Mouse (Mus musculus): ENCODE measurements around the gene Adarb1. TPM values are rescaled to one million over a fixed set of nuclear protein-coding genes. Genes with fewer than 3 reads are reported as not detected.
"Not testable (repeated sequence)": the region's sequence is repeated elsewhere in the genome, so short reads cannot be mapped to it uniquely, and the experiment has no call there.

Gene Adarb1
- total RNA-seq, 2 experiments from 2014 or later: 64.3 to 70.4 TPM

DNA sequence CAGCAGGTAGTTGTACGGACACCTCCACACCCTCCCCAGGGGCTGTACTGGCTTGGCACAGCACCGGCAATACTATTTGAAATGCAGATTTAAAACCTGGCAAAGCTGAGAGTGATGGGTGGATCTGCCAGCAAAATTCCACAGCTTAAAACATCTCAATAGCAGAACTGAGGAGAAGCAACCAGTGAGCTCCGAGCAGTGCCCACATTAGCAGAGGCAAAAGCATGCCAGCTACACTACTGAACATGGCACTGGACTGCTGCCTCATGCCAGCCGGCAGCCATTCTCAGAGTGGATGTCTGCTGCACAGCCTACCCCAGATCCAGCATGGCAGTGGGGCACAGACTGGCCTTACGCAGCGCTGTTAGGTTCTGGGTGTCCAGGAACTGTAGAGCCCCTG, 93.4 kb downstream of the Adarb1 start:
- intact Hi-C loops (cut with DNase I): no loop called here
- DNase-seq: peak; percentile 43

DNA sequence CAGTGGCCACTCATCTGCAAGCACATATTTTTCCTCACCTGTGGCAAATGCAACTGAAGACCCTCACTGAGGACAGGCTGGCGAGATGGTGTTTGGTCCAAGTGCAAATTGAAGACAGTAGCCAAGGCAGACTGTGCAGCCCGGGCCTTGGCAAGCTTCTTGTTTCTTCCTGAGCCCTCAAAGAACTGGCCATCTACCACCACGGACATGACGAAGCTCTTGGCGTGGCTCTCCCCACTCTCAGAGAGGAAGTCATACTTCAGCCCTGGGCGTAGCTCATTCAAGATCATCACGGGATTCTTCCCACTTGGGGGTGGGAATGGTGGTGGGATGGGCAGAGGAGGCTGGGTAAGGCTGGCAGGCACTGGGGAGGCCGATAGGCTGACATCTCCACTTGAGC, 96.5 kb downstream of the Adarb1 start:
- intact Hi-C loops (cut with DNase I): no loop called here
- no peak for DNase-seq

- intact Hi-C loops (cut with DNase I): no loop called here
- DNase-seq: no peak
Measured at GRCm38 (mm10) chr10:77321001-77321400, 97.1 kb downstream of the Adarb1 start.

DNA sequence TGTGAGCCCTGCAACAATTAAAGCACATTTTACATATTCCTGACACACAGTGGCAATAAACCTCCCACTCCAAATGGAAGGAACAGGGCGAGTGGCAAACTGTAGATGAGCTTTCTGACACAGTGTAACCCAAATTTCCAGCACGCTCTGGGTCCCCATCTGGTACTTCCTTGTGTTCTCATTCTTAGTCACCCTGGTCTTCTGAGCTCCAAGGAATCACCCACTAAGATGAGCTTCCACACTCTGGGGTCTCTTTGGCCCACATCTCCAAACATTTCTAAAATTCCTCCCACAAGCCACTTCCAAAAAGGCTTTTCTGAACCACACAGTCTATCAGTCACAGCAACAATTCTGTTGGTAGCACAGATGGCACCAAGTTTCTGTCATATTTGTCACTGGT, 102.4 kb downstream of the Adarb1 start:
- no peak for DNase-seq
- intact Hi-C loops (cut with DNase I): no loop called here

DNA sequence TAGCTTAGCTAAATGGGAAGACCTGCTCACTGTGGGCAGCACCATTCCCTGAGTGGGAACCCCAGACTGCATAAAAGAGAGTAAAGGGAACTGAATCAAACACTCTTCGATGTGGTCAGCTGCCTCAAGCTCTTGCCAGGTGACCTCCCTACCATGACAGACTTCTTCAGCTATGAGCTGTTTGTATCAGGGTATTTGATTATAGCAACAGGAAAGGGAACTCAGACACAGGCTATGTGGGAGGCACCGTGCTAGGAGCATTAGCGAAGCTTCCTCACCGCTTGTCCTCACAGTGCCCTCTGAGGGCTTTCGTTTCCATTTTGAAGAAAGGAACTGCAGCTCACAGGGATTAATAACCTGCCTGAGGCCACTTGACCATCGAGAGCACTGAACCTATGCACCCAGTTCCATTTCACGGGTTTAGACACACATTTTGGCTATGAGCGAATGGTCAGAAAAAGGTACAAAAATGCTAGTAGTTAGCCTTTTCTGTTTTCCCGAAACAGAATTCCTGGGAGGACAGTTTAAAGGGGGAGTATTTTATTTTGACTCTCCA, 103.3 kb downstream of the Adarb1 start:
- intact Hi-C loops (cut with DNase I): no loop called here
- DNase-seq: no peak

DNA sequence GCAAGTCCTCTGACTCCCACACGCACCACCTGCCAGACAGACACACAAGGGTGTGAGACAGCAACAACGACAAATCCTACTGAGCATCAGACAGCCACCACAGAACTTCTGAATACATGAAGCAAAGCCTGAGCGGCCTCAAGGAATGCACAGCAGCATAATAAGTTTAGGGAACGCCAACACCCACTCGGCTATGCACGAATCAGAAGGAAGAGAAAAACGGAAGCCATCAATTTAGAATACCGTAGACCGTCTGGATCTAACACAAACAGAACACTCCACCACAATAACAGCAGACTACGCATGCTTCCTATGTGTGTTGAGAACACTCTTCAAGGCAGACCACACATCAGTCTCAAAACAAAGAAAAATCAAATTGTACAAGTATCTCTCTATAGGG, 109.1 kb downstream of the Adarb1 start:
- intact Hi-C loops (cut with DNase I): no loop called here
- DNase-seq: no peak

GRCm38 (mm10) chr10:77305766-77306165, 112.3 kb downstream of the Adarb1 start:
- no peak for DNase-seq
- intact Hi-C loops (cut with DNase I): no loop called here

DNA sequence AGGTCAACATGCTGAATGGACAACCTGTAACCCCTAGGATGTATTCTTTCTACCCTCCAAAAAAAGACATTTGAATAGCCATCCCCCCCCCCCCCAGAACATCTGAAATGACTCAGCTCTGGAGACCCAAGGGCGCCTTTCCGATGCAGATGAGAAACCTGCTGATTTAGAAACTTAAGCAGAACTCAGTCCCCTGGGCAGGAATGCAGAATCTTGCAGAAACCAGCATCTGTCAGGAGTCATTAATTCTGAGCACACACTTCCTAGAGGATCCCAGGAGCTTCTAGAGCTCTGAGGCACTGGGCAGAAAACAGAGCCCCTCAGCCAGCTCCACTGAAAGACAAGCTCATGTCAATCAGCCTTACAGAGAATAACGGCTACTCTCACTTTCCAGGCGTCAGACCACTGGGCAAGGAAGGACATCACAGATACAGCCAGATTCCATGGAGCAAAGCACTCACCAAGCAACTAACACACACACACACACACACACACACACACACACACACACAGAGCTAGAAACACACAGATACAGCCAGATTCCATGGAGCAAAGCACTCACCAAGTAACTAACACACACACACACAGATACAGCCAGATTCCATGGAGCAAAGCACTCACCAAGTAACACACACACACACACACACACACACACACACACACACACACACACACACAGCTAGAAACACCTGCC, 113.1 kb downstream of the Adarb1 start:
- DNase-seq: no peak
- intact Hi-C loops (cut with DNase I): no loop called here

DNA sequence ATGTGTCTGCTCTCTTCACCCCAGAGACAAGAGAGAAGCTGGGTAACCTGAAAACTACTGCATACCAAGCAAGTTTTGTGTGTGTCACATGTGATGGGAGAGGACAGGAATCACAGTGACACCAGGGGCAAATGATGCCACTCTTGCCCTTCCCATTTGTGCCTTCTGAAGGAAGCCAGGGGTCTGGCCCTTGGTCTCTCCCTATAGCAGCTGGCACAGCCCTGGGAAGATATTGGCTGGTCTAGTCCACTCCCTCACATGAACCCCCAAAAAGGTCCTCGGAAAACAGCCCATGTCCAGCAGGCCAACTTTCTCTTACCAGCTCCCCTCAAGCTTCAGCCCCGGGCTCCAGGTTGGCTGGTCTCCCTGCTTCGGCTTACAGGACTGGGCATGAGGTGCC, 113.7 kb downstream of the Adarb1 start:
- no peak for DNase-seq
- intact Hi-C loops (cut with DNase I): no loop called here

DNA sequence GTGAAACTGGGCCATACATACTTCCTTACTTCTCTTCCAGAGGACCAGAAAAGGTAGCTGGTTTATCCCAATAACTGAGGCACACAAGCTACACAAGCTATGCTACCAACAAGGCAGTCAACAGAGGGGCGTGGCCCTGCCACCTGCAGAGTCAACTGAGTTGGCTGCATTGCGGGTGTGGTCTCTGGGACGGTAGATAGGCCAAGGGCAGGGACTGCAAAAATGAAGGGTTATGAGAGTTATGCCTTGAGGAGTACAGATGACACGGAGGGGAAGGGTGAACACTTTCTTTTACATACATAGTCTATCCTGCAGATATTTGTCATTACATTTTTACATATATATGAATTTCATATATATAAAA, 117.2 kb downstream of the Adarb1 start:
- intact Hi-C loops (cut with DNase I): no loop called here
- no peak for DNase-seq

- DNase-seq: no peak
- intact Hi-C loops (cut with DNase I): no loop called here
Measured at GRCm38 (mm10) chr10:77300237-77300933, 117.7 kb downstream of the Adarb1 start.

- DNase-seq: no peak
- intact Hi-C loops (cut with DNase I): no loop called here
Measured at GRCm38 (mm10) chr10:77299194-77299593, 118.9 kb downstream of the Adarb1 start.

GRCm38 (mm10) chr10:77298621-77299020, 119.4 kb downstream of the Adarb1 start:
- intact Hi-C loops (cut with DNase I): no loop called here
- DNase-seq: no peak

GRCm38 (mm10) chr10:77294691-77295090, 123.4 kb downstream of the Adarb1 start:
- intact Hi-C loops (cut with DNase I): no loop called here
- peak; percentile 53 for DNase-seq

DNA sequence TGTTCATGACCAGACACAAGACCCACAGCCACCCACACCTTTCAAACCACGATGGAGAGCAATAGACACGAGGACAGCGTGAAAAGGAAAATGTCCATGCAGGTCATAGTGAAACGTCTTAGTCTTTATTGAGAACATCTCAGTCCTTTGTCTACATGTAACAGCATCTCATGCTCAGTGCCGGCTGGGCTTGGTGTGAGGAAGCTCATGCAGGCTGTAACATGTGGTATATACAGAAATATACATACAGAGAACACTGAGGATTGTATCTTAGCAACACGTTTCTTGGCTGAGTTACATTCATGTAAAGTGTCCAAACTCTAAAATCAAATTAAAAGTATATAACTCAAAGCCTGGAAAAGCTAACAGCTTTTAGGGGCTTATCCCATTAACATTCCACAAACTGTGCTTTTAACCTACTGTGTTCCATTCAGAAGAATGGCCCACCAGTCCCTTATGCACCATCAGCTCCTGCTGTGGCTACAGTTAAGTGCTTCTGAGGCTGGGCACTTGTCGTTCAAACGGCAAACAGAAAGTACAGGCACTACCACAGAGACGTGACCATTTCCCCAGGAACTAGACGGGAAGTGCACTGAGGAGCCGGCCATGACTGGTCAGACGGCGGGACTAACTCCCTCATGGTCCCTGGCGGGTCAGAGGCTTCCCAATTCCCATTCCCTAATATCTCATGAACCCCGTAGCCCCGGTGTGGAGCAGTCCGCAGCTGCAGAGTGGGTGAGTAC, 127.3 kb downstream of the Adarb1 start:
- DNase-seq: no peak
- intact Hi-C loops (cut with DNase I): no loop called here

DNA sequence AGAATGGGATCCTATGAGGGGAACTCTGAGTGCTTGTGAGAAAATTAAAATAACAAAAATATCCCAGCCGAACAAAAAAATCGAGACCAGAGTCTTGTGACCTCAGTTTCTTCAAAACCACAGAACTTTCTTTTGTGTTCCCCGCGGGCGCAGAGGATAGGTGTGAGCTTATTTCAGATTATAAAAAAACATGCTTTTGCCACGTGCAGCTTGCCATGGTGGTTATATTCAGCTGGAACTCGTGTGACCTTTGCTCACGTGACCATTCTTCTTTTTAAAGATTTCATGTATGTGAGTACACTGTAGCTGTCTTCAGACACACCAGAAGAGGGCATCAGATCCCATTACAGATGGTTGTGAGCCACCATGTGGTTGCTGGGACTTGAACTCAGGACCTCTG, 128.5 kb downstream of the Adarb1 start:
- DNase-seq: no peak
- intact Hi-C loops (cut with DNase I): no loop called here

DNA sequence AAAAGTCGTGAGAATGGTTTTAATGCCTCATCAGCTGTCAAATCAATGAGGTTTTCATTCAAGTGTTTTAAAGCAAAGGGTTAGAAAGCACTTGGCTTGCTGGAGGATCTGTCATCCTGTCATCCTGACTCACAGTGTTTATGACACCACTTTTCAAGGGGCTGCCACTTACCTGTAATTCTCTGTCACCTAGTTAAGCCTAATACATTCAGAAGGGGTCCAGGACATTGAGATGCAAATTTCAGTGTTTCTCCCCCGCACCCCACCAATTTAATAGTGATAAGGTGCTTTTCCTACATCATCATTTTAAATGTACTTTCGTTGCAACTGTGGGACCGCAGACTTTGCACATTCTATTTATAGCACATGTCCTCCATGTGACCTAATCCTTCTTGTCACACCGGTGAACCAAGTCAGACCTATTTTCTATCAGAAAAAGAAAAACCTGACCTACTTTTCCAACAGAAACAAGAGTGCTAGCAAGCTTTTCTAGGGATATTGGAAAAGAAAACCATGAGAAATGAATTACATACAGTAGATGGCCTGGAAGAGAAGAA, 129.4 kb downstream of the Adarb1 start:
- no peak for DNase-seq
- intact Hi-C loops (cut with DNase I): no loop called here

GRCm38 (mm10) chr10:77287626-77288025, 130.4 kb downstream of the Adarb1 start:
- no peak for DNase-seq
- intact Hi-C loops (cut with DNase I): no loop called here

DNA sequence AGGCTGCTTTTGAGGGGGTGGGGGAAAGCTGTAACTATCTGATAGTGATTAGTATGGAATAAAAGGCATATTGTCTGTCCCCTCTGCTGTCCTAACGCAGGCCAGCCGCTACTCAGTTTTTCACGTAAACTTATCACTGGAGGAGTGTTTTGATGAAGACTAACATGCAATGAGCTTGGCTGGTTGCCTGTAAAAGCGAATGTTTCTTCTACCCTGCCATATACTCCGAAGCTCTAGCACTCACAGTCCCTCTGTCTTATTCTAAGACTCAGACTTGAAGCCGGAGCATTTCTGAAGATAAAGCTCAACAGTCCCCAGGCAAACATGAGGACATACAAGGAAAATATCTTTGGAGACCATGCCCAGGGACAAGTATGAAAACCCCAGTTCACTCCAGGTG, 133.2 kb downstream of the Adarb1 start:
- intact Hi-C loops (cut with DNase I): loop anchor here (5.0 kb wide), 2 partner anchors 67 to 217 kb away; no protein-coding TSS in a partner anchor

GRCm38 (mm10) chr10:77282822-77283221, 135.2 kb downstream of the Adarb1 start:
- intact Hi-C loops (cut with DNase I): loop anchor here (5.0 kb wide), 2 partner anchors 69 to 219 kb away; no protein-coding TSS in a partner anchor
- peak; percentile 78 for DNase-seq

More for the DNA sequence above, 133.2 kb downstream of the Adarb1 start:
- DNase-seq: no peak

DNA sequence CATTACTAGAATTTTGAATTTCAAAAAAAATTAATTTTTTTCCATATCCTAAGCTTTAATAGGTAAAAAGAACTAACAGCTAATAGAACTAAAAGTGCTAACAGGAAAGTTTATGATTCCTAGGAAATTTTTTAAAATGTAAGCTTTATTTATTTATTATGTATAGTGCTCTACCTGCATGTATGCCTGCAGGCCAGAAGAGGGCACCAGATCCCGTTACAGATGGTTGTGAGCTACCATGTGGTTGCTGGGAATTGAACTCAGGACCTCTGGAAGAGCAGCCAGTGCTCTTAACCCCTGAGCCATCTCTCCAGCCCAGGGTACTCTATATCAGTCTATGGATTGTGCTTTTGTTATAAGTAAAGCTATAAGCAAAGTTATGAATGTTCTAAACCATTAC, 136.0 kb downstream of the Adarb1 start:
- not testable (repeated sequence) for DNase-seq
- intact Hi-C loops (cut with DNase I): loop anchor here (5.0 kb wide), 2 partner anchors 70 to 220 kb away; no protein-coding TSS in a partner anchor
